Mouse (Mus musculus): ENCODE measurements around the gene Evl. TPM values are rescaled to one million over a fixed set of nuclear protein-coding genes. Genes with fewer than 3 reads are reported as not detected.
"Not testable (repeated sequence)": the region's sequence is repeated elsewhere in the genome, so short reads cannot be mapped to it uniquely, and the experiment has no call there.

Evl gene
- polyA plus RNA-seq, 1 experiment, result 222 TPM

DNA sequence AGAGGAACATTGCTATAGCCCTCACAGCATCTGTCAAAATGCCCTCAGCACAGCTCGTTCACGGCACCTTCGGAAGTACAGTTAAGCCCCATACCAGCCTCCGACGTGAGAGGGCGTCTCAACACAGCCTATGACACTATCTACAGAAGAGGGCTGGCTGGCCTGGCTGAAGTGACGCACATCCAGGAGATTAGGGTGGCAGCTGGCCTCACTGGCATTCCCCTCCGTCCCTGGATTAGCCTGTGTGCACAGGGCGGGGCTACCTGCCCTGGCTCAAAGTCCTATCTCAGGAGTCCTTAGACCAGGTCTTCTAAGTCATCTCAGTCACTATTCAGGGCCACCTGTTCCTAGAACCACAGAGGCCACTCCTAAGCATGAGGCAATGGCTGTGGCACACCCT, 134.6 kb downstream of the Evl start:
- DNase-seq (ENCODE audit: extremely low spot score in 1 of 2, low spot score in 1 of 2), result no peak

DNA sequence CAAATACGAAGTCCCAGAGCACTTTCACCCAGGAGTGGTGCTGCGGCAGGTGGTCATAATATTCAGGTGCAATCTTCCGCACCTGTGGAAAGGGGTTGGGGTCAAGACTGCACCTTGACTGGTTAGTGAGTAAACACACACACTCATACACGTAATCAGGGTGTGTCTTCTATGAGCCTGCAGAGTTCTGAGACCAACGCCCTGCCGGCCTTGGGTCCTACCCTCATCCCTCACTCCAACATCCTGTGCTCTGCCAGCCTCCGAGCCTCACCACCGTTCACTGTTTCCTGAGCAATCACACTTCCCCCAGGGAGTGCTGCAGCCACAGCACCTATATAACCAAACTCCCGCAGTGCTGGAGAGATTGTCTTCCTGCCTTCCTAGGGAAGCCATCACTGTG, 136.0 kb downstream of the Evl start:
- DNase-seq (ENCODE audit: extremely low spot score in 1 of 2, low spot score in 1 of 2), result no peak

DNA sequence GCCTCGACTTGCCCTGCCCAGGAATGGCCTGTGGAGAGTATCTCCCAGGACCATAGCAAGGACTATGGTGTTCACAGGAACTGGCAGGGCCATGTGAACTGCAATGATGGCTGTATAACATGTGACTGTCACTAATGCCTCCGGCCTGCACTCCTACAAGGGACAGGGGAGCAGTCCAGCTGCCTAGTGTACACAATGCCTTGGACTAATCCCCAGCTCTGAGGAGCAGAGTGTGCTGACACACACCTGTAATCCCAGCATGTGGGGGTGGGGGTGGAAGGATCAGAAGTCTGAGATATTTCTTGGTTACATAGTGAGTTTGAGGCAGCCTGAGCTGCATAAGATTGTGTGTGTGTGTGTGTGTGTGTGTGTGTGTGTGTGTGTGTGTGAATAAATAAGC, 139.1 kb downstream of the Evl start:
- no peak for DNase-seq (ENCODE audit: extremely low spot score in 1 of 2, low spot score in 1 of 2)

- no peak for DNase-seq (ENCODE audit: extremely low spot score in 1 of 2, low spot score in 1 of 2)
Measured at GRCm38 (mm10) chr12:108694223-108694622, 139.7 kb downstream of the Evl start.

GRCm38 (mm10) chr12:108698697-108699471, 144.4 kb downstream of the Evl start:
- no peak for DNase-seq (ENCODE audit: extremely low spot score in 1 of 2, low spot score in 1 of 2)

DNA sequence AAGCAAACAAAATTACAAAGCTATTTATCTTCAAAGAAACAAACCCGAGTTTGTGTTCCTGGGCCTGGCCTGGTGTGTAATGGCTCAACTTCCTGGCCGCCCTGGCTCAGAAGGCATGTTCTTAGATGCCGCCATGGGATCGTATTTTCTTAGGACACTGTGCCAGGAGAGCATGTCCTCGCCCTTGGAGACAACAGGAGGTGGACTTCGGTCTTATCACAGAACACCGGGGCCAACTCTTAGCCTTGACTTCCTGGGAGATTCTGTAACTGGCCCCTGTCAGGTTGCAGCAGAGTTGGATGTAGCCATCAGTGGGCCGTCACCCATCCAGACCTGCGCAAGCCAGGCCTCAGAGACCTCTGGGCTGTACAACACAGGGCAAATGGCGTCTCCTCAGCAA, 145.1 kb downstream of the Evl start:
- DNase-seq (ENCODE audit: extremely low spot score in 1 of 2, low spot score in 1 of 2), result no peak

DNA sequence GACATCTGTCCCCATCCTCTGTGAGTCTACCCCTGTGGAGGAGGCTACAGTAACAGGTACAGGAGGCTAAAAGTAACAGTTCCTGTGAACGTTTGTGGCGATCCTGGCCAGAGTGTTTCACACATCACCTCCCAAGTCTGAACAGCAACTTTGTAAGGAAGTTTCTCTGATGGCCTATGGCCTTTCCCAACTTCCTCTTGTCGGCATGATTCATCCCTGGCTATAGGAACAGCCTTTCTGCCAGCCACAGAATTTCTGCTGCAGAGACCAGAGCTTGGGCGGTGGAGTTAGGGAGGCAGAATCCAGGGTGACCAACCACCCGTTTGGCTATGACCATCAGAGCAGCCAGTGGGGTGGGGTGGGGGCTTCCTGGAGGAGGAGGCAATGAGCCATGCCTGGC, 145.5 kb downstream of the Evl start:
- no peak for DNase-seq (ENCODE audit: extremely low spot score in 1 of 2, low spot score in 1 of 2)

GRCm38 (mm10) chr12:108701221-108701620, 146.7 kb downstream of the Evl start:
- DNase-seq (ENCODE audit: extremely low spot score in 1 of 2, low spot score in 1 of 2), result no peak

DNA sequence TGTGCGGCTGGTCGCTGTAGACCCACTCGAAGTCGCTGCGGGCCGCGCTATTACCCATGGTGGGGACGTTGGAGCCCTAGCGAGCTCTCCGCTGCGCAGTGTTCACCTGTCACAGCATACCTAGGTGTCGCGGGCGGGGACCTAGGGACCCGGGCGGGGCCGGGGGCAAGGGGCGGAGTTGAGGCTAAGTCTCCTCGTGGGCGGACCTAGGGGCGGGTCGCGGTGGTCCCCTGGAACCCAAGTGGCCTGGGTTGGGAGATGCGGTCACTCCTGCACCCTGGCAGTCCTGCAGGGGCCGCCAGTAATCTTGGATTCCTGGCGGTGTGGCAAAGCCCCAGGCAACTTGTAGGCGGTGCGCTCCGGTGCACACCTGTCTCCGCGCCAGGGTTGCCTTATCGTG, 147.7 kb downstream of the Evl start, which contains the start of gene Degs2:
Degs2 (minus strand) TSS at position 131 of the 400 bp plus-strand sequence.
- no peak for DNase-seq (ENCODE audit: extremely low spot score in 1 of 2, low spot score in 1 of 2)

- DNase-seq (ENCODE audit: extremely low spot score in 1 of 2, low spot score in 1 of 2), result no peak
Measured at GRCm38 (mm10) chr12:108705486-108705885, 151.0 kb downstream of the Evl start.

DNA sequence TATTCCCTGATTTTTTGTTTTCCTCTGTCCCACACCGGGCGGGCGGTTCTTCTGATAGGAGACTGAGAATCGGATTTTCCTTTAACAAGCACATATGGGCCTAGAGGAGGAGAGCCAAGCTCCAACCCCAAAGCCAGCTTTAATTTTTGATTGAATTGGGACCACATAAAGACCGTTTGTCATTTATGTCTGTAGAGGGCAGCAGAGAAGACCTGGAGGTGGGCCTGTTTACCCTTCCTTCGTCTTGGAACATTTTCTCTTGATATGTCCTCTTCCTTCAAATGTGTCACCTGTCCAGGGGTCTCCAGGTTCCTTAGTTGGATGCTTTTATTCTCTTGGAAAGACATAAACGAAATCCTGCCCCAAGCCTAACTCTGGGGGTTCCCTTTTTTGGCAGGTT, 151.6 kb downstream of the Evl start:
- DNase-seq (ENCODE audit: extremely low spot score in 1 of 2, low spot score in 1 of 2), result no peak

- DNase-seq (ENCODE audit: extremely low spot score in 1 of 2, low spot score in 1 of 2), result no peak
Measured at GRCm38 (mm10) chr12:108709386-108709785, 154.9 kb downstream of the Evl start.

DNA sequence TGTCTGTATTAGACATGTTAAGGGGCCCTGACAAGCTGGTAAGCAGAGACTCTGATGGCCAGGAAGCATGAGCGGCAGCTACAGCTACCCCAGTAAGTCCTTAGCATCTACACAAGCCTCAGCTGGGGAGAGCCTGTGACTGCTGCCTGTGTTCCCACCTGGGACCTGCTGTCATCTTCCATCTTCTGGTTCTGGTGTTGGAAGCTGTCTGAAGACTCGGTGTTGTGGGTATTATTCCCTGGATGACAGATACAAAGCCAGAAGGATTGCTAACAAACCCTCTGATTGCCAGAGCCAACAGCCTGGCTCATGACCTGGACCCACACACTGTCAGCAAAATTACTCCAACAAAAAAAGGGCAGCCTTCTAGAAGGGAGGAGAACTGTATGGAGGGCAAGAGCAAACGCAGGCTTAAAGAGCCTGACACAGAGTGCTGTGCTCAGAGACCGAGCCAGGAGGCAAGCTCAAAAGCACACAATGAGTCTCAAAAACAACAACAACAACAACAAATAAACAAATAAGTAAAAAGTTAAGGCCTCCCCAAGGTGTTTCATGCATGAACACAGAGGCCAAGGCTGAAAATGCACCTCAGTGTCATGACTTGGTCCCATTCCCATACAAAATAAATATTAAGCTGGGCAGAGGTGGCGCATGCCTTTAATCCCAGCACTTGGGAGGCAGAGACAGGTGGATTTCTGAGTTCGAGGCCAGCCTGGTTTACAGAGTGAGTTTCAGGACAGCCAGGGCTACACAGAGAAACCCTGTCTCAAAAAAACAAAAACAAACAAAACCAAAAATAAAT, 155.6 kb downstream of the Evl start:
- no peak for DNase-seq (ENCODE audit: extremely low spot score in 1 of 2, low spot score in 1 of 2)

- DNase-seq (ENCODE audit: extremely low spot score in 1 of 2, low spot score in 1 of 2), result no peak
Measured at GRCm38 (mm10) chr12:108710861-108711615, 156.5 kb downstream of the Evl start.

DNA sequence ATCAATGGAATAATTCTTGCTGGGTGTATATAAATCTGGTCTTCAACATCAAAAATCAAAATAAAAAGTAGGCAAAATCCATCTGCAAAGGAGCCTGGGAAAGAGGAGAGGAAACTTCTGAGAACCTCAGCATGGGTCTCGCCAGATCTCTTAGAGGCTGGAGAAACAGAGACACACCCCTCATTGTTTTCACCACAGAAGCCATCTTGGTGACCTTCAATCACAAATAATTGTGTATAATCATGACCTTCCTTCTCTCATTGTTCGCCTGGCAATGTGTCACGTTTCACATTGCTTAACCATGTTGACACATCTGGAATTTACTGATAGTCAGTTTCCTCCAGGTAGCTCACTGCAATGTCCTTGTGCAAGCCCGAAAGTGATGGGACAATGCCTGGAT, 158.0 kb downstream of the Evl start:
- DNase-seq (ENCODE audit: extremely low spot score in 1 of 2, low spot score in 1 of 2), result no peak

DNA sequence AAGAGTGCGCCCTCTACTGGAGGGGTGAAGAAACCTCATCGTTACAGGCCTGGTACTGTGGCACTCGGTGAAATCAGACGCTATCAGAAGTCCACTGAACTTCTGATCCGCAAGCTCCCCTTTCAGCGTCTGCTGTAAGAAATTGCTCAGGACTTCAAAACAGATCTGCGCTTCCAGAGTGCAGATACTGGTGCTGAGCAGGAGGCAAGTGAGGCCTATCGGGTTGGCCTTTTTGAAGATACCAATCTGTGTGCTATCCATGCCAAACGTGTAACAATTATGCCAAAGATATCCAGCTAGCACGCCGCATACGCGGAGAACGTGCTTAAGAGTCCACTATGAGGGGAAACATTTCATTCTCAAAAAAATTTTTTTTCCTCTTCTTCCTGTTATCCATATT, 159.5 kb downstream of the Evl start:
- DNase-seq (ENCODE audit: extremely low spot score in 1 of 2, low spot score in 1 of 2), result not testable (repeated sequence)

DNA sequence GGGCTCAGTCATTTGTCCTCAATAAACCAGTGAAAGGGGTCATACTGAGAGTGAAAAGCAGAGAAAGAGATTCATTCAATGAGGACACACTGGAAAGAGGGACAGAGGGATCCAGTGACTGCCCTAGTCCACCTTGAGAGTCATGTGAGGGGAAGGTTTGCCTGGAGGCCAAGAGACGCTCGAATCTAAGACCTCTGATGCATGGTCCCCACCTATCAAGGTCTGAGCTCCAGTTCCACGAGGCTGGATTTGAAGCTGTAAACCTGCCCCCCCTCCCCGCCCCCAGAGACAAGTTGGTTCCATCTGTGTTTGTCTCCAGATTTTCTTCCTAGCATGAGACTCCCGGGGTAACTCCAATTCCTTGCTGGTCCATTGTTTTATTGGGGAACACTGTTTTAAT, 161.3 kb downstream of the Evl start:
- no peak for DNase-seq (ENCODE audit: extremely low spot score in 1 of 2, low spot score in 1 of 2)

GRCm38 (mm10) chr12:108718485-108718884, 164.0 kb downstream of the Evl start:
- no peak for DNase-seq (ENCODE audit: extremely low spot score in 1 of 2, low spot score in 1 of 2)

GRCm38 (mm10) chr12:108722464-108722863, 167.9 kb downstream of the Evl start:
- no peak for DNase-seq (ENCODE audit: extremely low spot score in 1 of 2, low spot score in 1 of 2)

- DNase-seq (ENCODE audit: extremely low spot score in 1 of 2, low spot score in 1 of 2), result no peak
Measured at GRCm38 (mm10) chr12:108723841-108724240, 169.3 kb downstream of the Evl start.

DNA sequence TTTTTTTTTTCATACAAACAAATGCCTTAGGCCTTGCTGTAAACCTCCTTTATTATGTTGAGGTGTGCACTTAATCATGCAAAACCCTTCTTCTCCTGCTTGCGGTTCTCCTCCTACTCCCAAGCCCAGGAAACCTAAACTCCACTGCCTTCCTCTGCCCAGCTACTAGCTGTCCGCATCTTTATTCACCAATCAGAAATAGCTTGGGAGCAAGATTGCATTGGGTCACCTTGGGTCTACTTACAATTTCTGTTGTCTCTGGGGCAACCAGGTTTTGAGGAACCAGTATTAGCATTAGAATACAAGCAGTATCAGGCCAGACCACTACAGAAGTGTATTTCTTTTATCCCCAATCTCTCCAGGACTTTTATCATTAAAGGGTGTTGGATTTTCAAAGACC, 179.9 kb downstream of the Evl start:
- no peak for DNase-seq (ENCODE audit: extremely low spot score in 1 of 2, low spot score in 1 of 2)
